Mouse (Mus musculus) brain, embryonic 14.5 days (tissue): Measurements from ENCODE around the gene Zfp799.

Experiments
- CTCF ChIP-seq: fragments of 200-500 bp; IDR thresholded peaks from 2 replicates; pipeline ENCODE4 v1.5.1; 2012; ENCODE audit warnings: inconsistent platforms, mild to moderate bottlenecking, moderate library complexity, borderline replicate concordance; ENCODE audit not compliant: insufficient read depth, insufficient read length; ENCODE audit errors: extremely low read depth
- POLR2A ChIP-seq: fragments of 200-500 bp; IDR thresholded peaks from 2 replicates; pipeline ENCODE4 v1.6.1; 2012; ENCODE audit warnings: mild to moderate bottlenecking, inconsistent platforms, borderline replicate concordance; ENCODE audit not compliant: poor library complexity, insufficient read depth, insufficient read length, severe bottlenecking; ENCODE audit errors: extremely low read depth

DNA sequence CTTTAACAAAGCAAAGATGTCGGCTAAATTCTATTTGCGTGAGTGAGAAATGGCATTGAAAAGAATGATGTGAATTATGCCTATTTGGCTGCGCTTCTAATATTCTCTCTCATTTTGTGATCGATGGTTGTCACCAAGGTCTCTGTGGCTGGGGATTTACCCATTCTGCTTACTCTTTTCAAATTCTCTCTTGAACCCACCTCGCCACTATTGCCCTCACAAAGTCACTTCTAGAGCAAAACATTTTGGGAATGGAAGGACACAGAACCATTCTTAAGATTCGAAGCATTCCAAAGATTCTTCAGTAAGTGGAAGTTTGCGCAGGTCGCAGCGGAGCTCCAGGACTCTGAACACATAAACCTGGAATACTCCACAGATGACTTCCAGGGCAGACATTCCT lies 41.5 kb downstream of the Zfp799 start:
- TF ChIP-seq CTCF (no peak), POLR2A (no peak)
